Mouse (Mus musculus) embryonic facial prominence, embryonic 15.5 days (tissue): ENCODE measurements around the gene Fam219b. TPM values are rescaled to one million over a fixed set of nuclear protein-coding genes. Genes with fewer than 3 reads are reported as not detected.

Experiments
- ATAC-seq: fragments of 200-750 bp; cut with Nextera tagmentation; 2 replicates; pipeline ENCODE4 v1.8.0; 2017; ENCODE audit warnings: low read depth, moderate TSS enrichment; ENCODE audit not compliant: insufficient number of reproducible peaks, low FRiP score, low TSS enrichment
- H3K27ac ChIP-seq: fragments of 300-500 bp; sonication (generic); replicated peaks from 2 replicates; pipeline ENCODE4 v1.5.1; 2015; ENCODE audit warnings: mild to moderate bottlenecking, inconsistent platforms
- H3K27me3 ChIP-seq: fragments of 300-500 bp; sonication (generic); 2 replicates; pipeline ENCODE4 v1.6.1; 2015; ENCODE audit warnings: inconsistent platforms
- H3K36me3 ChIP-seq: fragments of 300-500 bp; sonication (generic); 2 replicates; pipeline ENCODE4 v1.6.1; 2015; ENCODE audit warnings: mild to moderate bottlenecking, inconsistent platforms
- H3K4me1 ChIP-seq: fragments of 300-500 bp; sonication (generic); 2 replicates; pipeline ENCODE4 v1.6.1; 2015; ENCODE audit warnings: inconsistent platforms
- H3K4me2 ChIP-seq: fragments of 300-500 bp; sonication (generic); replicated peaks from 2 replicates; pipeline ENCODE4 v1.6.1; 2015; ENCODE audit warnings: mild to moderate bottlenecking, inconsistent platforms
- H3K4me3 ChIP-seq: fragments of 300-500 bp; sonication (generic); replicated peaks from 2 replicates; pipeline ENCODE4 v1.5.1; 2015; ENCODE audit warnings: mild to moderate bottlenecking, inconsistent platforms
- H3K9ac ChIP-seq: fragments of 300-500 bp; sonication (generic); 2 replicates; pipeline ENCODE4 v1.6.1; 2015; ENCODE audit warnings: inconsistent platforms
- H3K9me3 ChIP-seq: fragments of 300-500 bp; sonication (generic); replicated peaks from 2 replicates; pipeline ENCODE4 v1.6.1; 2016; ENCODE audit warnings: inconsistent platforms
- WGBS: fragments of 180-500 bp; shearing (Covaris S2); methylation state at CpG from one replicate; pipeline ENCODE4 v1.1.7; 2015; 5-methylcytosine and 5-hydroxymethylcytosine counted together
- polyA plus RNA-seq: library from polyadenylated mRNA; unstranded; fragments of >200 nt; fragmentation: Nextera tagmentation; extraction: Ambion mirVana; gene quantifications from 2 replicates; pipeline ENCODE4 v1.2.1, GENCODE M21; 2015

Gene Fam219b
- polyA plus RNA-seq, 1 experiment from 2014 or later: 27.3 TPM

GRCm38 (mm10) chr9:57552139-57552887, 15.0 kb downstream of the Fam219b start, which contains the start of gene Mpi:
TSS of gene Mpi (minus strand) at chr9:57552763.
- ATAC-seq: no peak
- H3K27me3 ChIP-seq: no peaks in the 10 kb centered on the region
- H3K9me3 ChIP-seq: no peaks in the 10 kb centered on the region
- H3K9ac ChIP-seq: peak within 1 kb of the TSS; percentile 40
- H3K27ac ChIP-seq: no peak within 1 kb of the TSS
- H3K4me1 ChIP-seq: peaks cover 7% of the 10 kb centered on the region
- H3K4me2 ChIP-seq: peak within 1 kb of the TSS; percentile 66
- WGBS: 3% methylated on average over 28 of the region's 28 CpGs
- peak within 1 kb of the TSS; percentile 63 for H3K4me3 ChIP-seq
- H3K36me3 ChIP-seq: peaks cover 25% of the 10 kb centered on the region

DNA sequence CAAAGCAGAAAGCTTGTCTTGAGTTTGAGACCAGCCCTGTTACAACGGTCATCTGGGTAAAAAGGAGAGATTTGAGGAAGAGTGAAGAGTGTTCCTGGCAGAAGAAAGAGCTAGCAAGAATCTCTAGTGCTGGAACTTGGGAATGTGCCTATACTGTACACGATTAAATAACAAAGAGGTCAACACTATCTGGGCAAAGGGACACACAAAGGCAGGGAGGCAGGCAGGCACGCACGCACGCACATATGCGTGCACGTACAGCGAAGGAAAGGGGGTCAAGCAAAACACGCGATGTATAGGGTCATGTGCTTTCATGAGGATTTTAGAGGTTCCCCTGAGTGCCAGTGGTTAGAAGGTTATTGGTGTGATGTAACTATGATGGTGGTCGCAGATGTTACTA, 15.8 kb downstream of the Fam219b start:
- H3K4me3 ChIP-seq: no peak overlapping the region
- peaks cover 18% of the 10 kb centered on the region for H3K36me3 ChIP-seq
- 0 out of 2 replicates have a peak overlapping the region, but pooled peaks have one; percentile 40 for H3K9ac ChIP-seq
- H3K4me1 ChIP-seq: peaks cover 7% of the 10 kb centered on the region
- H3K27me3 ChIP-seq: no peaks in the 10 kb centered on the region
- no peak overlapping the region for H3K4me2 ChIP-seq
- H3K9me3 ChIP-seq: no peaks in the 10 kb centered on the region
- WGBS: 74% methylated on average over 11 of the region's 11 CpGs
- H3K27ac ChIP-seq: no peak overlapping the region
- no peak for ATAC-seq

DNA sequence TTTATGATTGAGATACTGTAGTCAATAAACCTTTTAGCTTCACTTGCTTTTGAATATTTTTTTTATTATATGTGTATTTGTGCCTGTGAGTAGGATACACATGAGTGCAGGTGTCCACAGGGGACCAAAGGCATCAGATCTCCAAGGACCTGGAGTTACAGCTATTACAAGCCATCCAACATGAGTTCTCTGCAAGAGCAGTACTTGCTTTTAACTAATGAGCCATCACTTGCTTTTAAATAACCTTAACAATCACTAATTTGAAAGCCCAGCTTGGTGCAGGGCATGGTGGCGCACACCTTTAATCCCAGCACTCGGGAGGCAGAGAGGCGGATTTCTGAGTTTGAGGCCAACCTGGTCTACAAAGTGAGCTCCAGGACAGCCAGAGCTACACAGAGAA, 17.4 kb downstream of the Fam219b start:
- 47% methylated on average over 3 of the region's 3 CpGs for whole genome bisulfite sequencing
- no peak overlapping the region for H3K27ac ChIP-seq
- H3K36me3 ChIP-seq: peaks cover 5% of the 10 kb centered on the region
- no peaks in the 10 kb centered on the region for H3K9me3 ChIP-seq
- no peak overlapping the region for H3K9ac ChIP-seq
- no peaks in the 10 kb centered on the region for H3K27me3 ChIP-seq
- H3K4me2 ChIP-seq: no peak overlapping the region
- H3K4me3 ChIP-seq: no peak overlapping the region
- H3K4me1 ChIP-seq: peaks cover 7% of the 10 kb centered on the region
- ATAC-seq: no peak

GRCm38 (mm10) chr9:57557215-57557614, 19.9 kb downstream of the Fam219b start:
- peaks cover 11% of the 10 kb centered on the region for H3K4me1 ChIP-seq
- H3K27me3 ChIP-seq: no peaks in the 10 kb centered on the region
- no peak for ATAC-seq
- no peak overlapping the region for H3K9ac ChIP-seq
- H3K4me3 ChIP-seq: no peak overlapping the region
- no peaks in the 10 kb centered on the region for H3K9me3 ChIP-seq
- no peaks in the 10 kb centered on the region for H3K36me3 ChIP-seq
- no peak overlapping the region for H3K4me2 ChIP-seq
- WGBS: 72% methylated on average over 3 of the region's 3 CpGs
- no peak overlapping the region for H3K27ac ChIP-seq

- Histone ChIP-seq H3K4me3 (no peak overlapping the region), H3K36me3 (no peaks in the 10 kb centered on the region), H3K4me2 (no peak overlapping the region), H3K27ac (no peak overlapping the region), H3K9me3 (no peaks in the 10 kb centered on the region), H3K27me3 (no peaks in the 10 kb centered on the region), H3K4me1 (peaks cover 22% of the 10 kb centered on the region), H3K9ac (no peak overlapping the region)
- no peak for ATAC-seq
- 76% methylated on average over 4 of the region's 4 CpGs for WGBS
These were observed 21.3 kb downstream of the Fam219b start for GRCm38 (mm10) chr9:57558625-57559024.

DNA sequence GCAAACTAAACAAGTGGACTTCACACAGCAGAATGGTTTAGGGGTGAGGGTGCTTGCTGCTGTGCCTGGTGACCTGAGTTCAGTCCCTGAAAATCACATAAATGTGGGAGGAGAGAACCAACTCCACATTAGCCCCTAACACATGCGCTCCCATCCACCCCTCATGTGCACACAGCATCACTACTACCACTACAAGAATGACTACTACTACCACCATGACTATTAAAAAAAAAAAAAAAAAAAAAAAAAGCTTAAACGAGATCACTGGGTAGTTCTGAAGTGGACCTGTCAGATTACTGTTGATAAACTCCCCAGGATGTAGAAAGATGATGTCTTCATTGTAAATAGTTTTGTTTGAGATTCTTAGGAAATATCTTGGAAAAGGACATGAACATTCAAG, 22.2 kb downstream of the Fam219b start:
- Histone ChIP-seq H3K4me3 (no peak overlapping the region), H3K4me1 (peaks cover 22% of the 10 kb centered on the region), H3K9ac (no peak overlapping the region), H3K4me2 (no peak overlapping the region), H3K36me3 (no peaks in the 10 kb centered on the region), H3K27me3 (no peaks in the 10 kb centered on the region), H3K27ac (no peak overlapping the region), H3K9me3 (no peaks in the 10 kb centered on the region)
- ATAC-seq: no peak
- 65% methylated on average over 2 of the region's 2 CpGs for WGBS

GRCm38 (mm10) chr9:57560263-57560662, 22.9 kb downstream of the Fam219b start:
- Histone ChIP-seq H3K27me3 (no peaks in the 10 kb centered on the region), H3K4me1 (peaks cover 24% of the 10 kb centered on the region), H3K9ac (peak overlapping the region; percentile 55; the same call in 1 of the 2 replicates), H3K27ac (peak overlapping the region; percentile 74), H3K4me3 (peak overlapping the region; percentile 83), H3K9me3 (no peaks in the 10 kb centered on the region), H3K4me2 (peak overlapping the region; percentile 79), H3K36me3 (no peaks in the 10 kb centered on the region)
- 22% methylated on average over 7 of the region's 7 CpGs for WGBS
- no peak for ATAC-seq

- no peaks in the 10 kb centered on the region for H3K27me3 ChIP-seq
- H3K9ac ChIP-seq: peak within 1 kb of the TSS; percentile 55; the same call in 1 of the 2 replicates
- peaks cover 32% of the 10 kb centered on the region for H3K4me1 ChIP-seq
- under 1% methylated on average over 37 of the region's 37 CpGs for WGBS
- peak within 1 kb of the TSS; percentile 79 for H3K4me2 ChIP-seq
- peak; percentile 98 for ATAC-seq
- H3K27ac ChIP-seq: peak within 1 kb of the TSS; percentile 74
- H3K9me3 ChIP-seq: no peaks in the 10 kb centered on the region
- H3K4me3 ChIP-seq: peak within 1 kb of the TSS; percentile 83
- H3K36me3 ChIP-seq: no peaks in the 10 kb centered on the region
These were observed 23.8 kb downstream of the Fam219b start, which contains the start of gene Scamp2 for GRCm38 (mm10) chr9:57560861-57561710. TSS of gene Scamp2 (plus strand) at chr9:57560943.

DNA sequence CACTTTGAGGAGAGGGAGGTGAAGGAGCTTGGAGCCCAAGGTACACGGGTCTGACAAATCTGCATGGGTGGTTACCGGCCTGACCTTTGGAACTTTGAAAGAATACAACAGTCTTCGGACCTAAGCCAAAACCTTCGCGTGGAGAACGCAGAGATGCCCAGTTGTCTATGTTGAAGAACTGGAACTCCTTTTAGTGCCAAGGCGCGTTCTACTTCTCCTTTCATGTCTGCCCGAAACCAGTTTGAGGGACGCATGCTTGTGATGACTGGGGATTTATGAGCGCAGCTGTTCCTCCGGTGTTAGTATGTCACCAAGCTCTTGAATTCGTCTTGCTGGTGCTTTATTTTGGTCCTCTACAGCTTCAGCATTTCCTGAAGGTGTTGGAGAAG, 24.4 kb downstream of the Fam219b start:
- Histone ChIP-seq H3K36me3 (no peaks in the 10 kb centered on the region), H3K27ac (peak overlapping the region; percentile 48), H3K27me3 (no peaks in the 10 kb centered on the region), H3K9ac (no peak overlapping the region), H3K4me3 (peak overlapping the region; percentile 83), H3K4me2 (peak overlapping the region; percentile 79), H3K9me3 (no peaks in the 10 kb centered on the region), H3K4me1 (peaks cover 37% of the 10 kb centered on the region)
- 74% methylated on average over 13 of the region's 13 CpGs for WGBS
- ATAC-seq: no peak

GRCm38 (mm10) chr9:57562896-57563372, 25.6 kb downstream of the Fam219b start:
- Histone ChIP-seq H3K27me3 (no peaks in the 10 kb centered on the region), H3K4me2 (no peak overlapping the region; the same call in 1 of the 2 replicates), H3K4me3 (no peak overlapping the region), H3K27ac (peak overlapping the region; percentile 65), H3K9me3 (no peaks in the 10 kb centered on the region), H3K9ac (no peak overlapping the region), H3K36me3 (no peaks in the 10 kb centered on the region), H3K4me1 (peaks cover 45% of the 10 kb centered on the region)
- ATAC-seq: no peak
- WGBS: 60% methylated on average over 4 of the region's 4 CpGs

GRCm38 (mm10) chr9:57564609-57565008, 27.3 kb downstream of the Fam219b start:
- Histone ChIP-seq H3K27me3 (no peaks in the 10 kb centered on the region), H3K4me3 (no peak overlapping the region), H3K9me3 (no peaks in the 10 kb centered on the region), H3K36me3 (peaks cover 14% of the 10 kb centered on the region), H3K9ac (no peak overlapping the region), H3K4me1 (peaks cover 45% of the 10 kb centered on the region), H3K4me2 (no peak overlapping the region), H3K27ac (no peak overlapping the region)
- WGBS: 83% methylated on average over 6 of the region's 6 CpGs
- no peak for ATAC-seq
